Mouse (Mus musculus) heart, adult 18-20 months (tissue): Measurements from ENCODE around the gene Hk2. TPM values are rescaled to one million over a fixed set of nuclear protein-coding genes. Genes with fewer than 3 reads are reported as not detected.

Experiments used
- DNase-seq, 2 experiments: peaks; one replicate each; pipeline ENCODE4 v3.0.0; 2021 to 2022; ENCODE audit warnings: mixed read lengths in 1 of 2
- long read RNA-seq, 2 experiments: library from polyadenylated mRNA; stranded (forward); transcript quantifications; one replicate each; pipeline ENCODE4 v2.0.0; 2021
- total RNA-seq, 2 experiments: library from RNA; stranded (reverse); gene quantifications; 2 replicates each; pipeline ENCODE4 v1.2.3; 2021

The Hk2 gene
- 100 to 1,000 TPM; 338 to 357 TPM for total RNA-seq
- long read RNA-seq, experiment 1, full-length matches to known transcripts: 41 of 189 reads
- long read RNA-seq, experiment 1, partial matches to known transcripts: 101 of 189 reads
- long read RNA-seq, experiment 1, other reads (novel, unspliced or antisense): 47 of 189 reads
- long read RNA-seq, experiment 2, full-length matches to known transcripts: 15 of 128 reads
- long read RNA-seq, experiment 2, partial matches to known transcripts: 88 of 128 reads
- long read RNA-seq, experiment 2, other reads (novel, unspliced or antisense): 25 of 128 reads

DNA sequence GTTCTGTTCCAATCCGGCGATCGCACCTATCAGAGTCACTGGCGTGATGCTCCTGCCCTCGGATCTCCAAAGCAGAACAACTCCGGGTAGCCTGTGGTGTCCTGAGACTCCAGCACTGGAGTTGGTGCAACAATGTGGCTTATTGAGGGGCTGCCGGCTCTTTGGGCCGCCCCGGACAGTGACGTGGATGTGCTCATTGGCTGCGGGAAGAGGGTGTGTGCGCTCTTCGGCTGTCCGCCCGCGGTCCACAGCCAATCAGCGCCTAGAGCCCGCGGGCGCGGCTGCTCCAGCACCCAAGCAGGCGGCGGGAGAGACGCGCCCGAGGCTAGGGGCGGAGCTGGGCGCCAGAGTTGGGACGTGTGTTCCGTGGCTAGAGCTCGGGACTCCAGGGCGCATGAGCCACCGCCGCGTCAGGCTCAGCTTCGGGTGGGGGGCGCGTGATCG is at the start of gene Hk2:
TSS of gene Hk2 (minus strand) at position 134 of the 444 bp plus-strand sequence.
- peak; percentile 89 to 94 for DNase-seq

DNA sequence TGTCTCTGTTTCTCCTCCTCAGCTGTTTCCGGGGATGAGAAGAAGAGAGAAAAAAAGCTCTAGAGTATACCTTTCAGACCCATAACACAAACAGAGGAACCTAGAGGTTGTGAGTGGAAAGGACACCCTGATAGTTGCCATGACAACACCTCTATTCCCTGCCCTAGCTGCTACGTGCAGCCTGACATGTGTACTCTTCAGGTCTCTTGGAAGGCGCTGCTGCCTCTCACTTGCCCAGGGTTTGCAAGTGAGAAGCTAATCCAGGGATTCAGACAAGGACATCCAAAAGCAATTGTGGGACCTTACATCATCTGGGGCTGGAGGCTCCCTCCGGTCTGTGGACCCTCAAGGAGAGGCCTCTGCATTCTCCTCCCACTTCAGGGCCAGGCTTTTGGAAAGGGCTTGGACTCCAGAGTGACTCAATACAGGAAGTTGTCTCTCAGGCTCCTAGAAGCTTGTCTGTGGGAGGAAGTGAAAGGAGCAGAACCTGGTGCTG is 47.6 kb upstream of the Hk2 start:
- peak; percentile 27 to 31 for DNase-seq

DNA sequence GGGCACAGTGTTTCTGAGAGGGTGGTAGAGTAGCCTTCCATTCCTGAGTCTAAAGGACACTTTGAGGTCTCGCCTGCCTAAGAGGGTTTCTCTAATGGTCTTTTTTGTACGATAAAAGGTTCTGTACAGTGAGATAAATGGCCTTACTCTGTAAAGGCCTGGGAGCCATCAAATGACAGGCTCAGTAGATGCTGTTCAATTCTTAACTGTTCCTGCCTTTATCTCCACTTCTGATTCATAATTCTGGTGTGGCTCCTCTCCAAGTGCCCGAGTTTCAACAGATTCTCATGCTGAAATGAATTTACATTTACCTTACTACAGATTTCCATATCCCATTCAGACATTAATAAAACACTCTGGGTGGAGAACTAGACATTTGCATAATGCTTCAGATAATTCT is 46.5 kb upstream of the Hk2 start:
- no peak for DNase-seq

DNA sequence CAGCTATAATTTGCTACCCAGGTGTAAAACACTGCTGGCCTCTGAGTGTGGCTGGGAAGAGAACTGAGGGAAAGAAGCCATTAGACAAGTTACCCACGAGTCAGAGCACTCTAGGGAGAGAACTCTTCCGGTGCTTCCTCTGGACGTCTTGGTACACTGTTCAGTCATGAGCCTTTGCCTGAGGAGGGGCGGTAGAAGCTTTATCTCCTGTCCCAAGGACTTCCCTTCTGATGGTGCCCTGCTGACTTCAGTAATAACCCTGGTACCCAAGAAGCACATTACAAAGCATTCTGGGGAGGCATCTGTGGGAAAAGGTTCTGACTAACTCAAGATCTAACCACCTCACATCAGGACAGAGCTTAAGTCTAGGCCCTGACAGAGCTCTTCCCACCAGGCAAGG is 40.6 kb upstream of the Hk2 start:
- no peak for DNase-seq

DNA sequence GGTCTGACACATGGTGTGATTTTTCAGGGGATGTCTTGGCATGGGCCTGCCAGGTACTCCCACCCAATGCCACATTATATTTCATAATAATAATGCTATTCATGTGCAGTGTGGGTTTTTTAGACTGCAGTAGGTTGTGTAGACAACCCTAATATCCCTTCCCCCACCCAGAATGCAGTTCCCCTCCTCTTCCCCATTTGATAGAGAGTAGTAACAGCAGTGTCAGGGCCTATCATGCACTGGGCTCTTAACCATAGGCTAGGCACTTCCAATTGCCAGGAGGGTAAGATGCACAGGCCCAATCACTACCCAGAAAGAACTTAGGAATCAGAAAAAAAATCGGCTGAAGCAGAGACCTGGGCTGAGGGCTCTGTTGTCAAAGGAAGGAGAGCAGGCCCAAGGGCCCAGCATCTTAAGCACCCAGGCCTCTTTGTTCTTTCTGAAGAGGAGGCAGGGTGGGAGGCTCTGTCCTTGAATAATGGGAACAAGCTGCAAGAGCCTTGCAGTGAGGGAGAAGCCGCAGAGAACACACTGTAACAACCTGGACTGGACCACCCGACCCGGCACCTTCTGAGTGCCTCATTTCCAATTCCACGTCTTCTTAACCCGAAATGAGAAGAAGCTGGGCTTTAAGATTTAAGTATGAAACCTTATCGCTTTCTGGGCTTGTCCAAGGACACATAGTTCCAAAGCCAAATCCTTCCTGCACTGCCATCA is 33.9 kb upstream of the Hk2 start:
- no peak for DNase-seq

DNA sequence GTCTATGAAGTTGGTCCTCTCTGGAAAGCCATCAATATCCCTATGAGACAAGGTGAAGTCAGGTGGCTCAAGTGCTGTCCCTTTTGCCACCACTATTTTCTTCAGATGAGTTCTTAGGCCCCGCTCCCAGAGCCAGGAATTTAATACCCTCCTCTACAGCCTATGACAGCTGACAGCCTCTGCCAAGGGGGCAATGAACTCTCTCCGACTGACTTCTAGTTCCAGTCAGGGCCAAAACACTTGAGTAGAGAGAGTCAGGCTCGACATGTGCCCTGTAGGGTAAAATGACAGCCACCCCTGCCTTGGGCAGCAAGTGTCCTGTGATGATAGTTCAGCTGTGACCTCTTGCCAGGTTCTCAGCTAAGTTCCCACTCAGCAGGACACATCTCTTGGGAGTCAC is 32.7 kb upstream of the Hk2 start:
- DNase-seq: no peak

DNA sequence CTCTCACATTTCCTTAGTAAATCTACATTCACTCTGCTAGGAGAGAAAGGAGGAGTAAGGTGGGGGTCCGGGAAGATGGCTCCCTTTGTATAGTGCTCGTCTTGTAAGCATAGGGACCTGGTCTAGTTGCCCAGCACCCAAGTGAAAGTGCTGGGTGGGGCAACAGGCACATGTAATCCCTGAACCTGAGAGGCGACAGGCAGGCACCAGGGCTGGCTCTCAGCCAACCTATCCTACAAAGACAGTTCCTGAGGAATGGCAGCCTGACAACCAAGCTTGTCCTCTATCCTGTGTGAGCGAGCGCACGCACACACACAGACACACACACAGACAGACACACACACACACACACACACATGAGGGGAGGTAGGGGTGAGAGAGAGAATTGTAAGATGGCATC is 32.2 kb upstream of the Hk2 start:
- no peak for DNase-seq

DNA sequence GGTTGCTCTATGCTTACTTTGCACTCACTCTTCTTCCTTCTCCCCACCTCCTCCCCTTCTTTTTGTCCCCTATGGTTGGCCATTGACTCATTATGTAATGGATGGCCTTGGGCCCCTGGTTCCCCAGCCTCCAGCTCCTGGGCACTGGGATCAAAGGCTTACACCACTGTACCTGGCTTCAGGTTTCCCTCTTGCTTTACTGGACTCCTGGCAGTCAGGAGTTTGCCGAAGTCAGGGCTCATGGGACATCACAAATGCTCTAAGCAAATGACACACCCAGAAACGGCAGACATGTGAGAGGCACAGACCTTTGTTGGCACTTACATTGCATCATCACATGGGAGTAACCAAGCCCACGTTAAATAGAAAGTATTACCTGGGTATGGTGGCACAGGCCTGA is 31.6 kb upstream of the Hk2 start:
- no peak for DNase-seq

DNA sequence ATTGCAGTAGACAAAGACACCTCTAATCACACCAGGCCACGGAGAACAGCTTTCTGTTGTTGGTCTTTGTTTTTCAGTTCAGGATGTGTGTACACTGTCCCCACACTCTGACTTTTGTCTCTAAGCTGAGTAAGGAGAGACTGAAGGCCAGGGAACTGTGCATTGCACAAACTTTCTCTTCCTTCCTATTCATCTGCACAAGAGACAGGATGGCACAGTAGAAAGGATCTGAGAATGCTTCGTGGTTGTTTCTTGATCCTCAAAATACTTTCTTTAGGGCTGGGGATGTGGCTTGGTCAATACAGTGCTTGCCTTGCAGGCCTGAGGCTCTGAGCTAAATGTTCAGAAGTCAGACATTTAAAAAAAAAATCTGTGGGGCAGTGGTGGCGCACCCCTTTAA is 30.7 kb upstream of the Hk2 start:
- DNase-seq: peak in 1 of 2 experiments; percentile 28

DNA sequence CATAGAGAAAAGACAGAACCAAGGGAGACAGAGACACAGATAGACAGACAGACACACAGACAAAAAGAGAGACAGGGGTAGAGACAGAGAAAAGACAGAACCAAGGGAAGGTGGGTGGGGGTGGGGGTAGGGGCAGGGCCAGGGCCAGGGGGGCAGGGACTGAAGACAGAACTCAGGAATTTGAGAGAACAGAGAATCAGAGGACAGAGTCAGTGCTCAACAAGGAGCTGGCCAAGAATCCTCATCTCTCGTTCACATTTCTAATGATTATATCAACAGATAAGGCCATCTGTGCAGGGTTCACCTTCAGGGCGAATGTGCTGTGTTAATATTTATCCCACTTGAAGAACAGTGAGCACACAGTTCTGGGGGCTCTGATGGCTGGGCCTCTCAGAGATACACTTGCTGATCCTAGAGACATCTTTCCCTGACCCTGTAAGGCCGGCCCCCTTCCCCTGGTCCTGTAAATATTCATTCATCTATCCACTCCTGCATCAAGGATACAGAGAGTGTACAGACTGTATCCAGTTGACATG is 24.0 kb upstream of the Hk2 start:
- no peak for DNase-seq

DNA sequence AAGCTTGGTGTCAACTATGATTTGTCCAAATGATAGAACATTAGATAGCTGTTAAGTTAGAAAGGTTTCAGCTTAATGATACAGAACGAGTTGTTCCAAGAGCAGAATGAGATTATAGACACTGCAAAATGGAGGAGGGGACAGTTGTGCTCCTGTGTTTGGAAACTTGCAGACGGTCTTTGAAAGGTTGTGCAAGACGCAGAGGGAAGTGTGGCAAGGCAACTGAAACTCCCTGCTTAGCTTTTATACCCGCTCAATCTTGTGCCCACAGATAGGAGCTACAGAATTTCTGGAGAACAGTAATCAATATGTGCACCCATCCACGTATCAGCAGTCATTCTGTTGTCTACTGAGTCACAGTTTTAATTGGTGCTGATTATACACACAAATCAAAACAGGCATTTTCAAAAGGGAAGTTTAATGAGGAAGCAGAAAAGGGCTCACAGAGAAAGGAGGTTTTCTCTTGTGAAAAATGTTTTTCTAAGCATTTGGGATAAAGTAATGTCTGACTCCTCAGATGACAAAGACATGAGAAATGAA is 23.1 kb upstream of the Hk2 start:
- DNase-seq: peak in 1 of 2 experiments; percentile 25

DNA sequence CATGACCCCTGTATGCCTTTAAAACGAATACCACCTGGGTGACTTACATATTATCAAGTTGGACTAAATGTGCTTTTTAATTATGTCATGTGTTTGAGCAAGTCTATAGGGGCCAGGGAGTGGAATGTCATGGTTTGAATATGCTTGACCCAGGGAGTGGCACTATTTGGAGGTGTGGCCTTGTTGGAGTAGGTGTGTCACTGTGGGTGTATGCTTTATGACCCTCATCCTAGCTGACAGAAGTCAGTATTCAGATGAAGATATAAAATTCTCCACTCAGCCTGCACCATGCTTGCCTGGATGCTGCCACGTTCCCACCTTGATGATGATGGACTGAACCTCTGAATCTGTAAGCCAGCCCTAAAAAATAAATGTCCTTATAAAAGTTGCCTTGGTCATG is 16.6 kb upstream of the Hk2 start:
- DNase-seq: no peak

DNA sequence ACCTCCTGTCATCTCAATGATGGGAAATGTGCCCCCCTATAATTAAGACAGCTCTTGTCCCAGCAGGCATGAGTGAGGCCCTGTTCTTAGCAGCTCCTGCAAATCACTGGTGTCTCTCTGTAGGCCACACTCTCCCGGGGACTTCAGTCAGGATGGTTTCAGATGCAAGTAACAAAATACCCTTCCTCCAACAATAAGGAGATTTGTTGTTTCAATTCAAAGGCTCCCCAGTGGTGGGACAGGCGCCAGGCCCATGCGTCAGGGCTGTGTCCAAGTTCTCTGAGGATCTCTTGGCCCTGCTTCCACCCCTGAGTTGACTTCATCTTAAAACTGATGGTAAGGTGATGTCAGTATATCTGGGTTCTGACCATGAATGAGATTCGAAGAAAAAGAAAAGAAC is 9.7 kb upstream of the Hk2 start:
- no peak for DNase-seq

DNA sequence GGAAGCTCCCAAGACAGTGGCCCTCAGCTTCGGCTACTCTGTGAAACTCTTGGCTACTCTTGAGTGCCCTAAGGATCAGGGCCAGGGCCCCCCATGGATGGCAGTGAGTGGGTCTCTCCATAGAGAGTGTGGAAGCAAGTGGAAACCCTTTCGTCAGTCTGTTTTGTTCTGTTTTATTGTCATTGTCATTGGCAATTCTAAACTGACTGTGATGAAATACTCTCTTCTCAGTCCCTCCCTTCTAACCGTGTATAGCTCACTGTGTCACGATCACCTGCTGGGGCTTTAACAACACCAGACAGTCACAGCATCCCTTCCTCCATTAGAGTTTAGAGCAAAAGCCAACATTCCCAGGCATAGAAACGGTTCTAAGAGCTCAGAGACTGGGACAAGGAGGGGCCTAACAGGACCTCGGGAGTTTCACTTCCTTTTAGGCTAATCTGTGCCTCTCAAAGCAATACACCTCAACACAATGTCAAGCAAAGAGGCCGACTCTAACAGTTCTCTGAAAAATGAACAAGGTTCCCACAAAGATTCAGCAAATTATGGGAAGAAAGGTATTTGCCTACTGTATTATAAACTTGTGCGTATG is 6.6 kb upstream of the Hk2 start:
- no peak for DNase-seq

DNA sequence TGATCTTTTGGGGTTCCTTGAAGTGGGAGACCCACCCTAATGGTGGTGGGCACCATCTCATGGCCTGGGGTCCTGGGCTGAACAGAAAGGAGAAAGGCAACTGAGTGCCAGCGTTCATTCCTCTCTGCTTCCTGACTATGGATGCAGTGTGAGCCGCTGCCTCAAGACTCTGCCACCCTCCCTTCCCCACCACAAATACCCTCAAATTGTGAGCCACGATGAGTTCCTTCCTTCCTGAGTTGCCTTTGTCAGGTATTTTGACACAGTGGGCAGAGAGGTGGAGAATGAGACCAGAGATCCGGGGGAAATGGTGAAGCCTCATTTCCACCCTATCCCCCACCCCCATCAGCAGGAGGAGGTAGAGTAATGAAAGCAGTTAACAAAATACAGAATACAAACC is 6.1 kb upstream of the Hk2 start:
- no peak for DNase-seq

DNA sequence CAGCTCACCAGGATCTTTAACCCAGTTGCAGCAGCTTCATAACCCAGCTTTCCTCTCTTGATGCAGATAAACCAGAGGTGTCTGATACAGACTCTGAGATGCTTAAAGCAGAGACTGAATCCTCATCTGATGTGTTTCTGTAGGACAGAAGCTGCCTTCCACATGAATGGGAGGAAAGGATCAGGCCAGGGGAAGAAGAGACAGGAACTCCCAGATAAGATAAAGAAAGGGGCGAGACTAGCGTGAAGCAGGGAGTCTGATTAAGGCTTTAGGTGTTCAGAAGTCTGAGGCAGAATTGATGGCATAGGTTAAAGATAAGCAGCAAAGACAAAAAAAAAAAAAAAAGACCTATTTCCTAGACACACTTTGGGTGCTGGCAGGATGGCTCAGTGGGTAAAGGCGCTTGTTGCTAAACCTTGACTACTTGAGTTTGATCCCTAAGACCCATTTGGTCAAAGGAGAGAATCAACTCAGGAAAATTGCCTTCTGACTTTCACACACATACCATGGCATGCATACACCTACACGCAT is 2.9 kb upstream of the Hk2 start:
- no peak for DNase-seq

DNA sequence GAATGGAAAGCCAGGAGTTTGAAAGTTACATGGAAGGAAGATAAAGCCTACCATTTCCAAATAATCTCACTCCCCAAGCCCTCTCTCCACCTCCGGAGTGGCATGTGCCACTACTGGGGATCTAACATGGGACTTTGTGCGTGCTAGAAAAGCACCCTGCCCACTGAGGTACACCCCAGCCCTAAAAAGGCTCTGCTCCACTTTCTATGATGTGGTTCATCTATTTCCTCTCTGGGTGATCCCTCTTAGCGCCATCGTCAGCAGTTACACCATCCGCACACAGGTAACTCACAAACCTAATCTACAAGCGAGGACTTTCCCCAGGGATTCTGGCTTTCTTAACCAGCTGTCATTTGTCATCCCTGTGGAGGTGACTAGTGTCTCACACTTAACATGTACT is 1.1 kb upstream of the Hk2 start:
- no peak for DNase-seq

DNA sequence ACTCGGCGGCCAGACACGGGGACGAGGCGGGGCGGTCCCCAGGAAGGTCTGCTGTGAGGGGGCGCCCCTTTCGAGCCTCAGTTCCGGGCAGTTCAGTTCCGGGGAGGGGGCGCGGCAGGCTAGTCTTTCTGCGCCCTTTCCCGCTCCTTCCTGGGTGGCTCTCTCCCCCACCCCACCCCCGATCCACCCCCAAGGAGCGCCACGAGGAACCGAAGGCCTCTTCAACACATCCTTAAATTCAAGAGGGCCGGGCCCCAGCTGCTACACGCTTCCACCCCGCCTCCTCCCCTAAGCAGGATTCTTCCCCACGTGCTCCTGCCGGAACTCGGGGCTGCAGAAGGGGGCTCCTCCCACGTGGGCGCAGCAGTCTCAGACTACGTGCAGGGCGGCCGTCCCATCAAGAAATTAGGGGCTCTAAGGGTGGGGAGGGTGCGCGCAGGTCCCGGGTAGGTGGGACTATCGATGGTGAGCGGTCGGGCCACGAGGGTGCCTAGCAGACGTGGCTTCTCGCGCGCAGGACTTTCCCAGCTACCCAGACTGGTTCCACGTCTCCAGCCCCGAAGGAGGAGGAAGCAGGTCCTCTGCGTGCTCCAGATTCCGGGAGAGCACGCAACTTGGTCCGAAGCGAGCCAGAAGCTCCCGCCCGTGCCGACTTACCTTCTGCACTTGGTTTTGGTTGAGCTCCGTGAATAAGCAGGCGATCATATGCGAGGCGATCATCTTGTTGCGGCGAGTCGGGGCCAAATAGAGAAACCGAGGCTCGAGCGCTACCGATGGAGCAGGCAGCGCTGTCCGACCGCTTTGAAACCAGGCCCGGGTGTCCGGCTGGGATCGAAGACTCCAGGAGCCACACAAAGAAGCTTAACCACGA is 758 bp downstream of the Hk2 start:
- peak; percentile 49 to 57 for DNase-seq

DNA sequence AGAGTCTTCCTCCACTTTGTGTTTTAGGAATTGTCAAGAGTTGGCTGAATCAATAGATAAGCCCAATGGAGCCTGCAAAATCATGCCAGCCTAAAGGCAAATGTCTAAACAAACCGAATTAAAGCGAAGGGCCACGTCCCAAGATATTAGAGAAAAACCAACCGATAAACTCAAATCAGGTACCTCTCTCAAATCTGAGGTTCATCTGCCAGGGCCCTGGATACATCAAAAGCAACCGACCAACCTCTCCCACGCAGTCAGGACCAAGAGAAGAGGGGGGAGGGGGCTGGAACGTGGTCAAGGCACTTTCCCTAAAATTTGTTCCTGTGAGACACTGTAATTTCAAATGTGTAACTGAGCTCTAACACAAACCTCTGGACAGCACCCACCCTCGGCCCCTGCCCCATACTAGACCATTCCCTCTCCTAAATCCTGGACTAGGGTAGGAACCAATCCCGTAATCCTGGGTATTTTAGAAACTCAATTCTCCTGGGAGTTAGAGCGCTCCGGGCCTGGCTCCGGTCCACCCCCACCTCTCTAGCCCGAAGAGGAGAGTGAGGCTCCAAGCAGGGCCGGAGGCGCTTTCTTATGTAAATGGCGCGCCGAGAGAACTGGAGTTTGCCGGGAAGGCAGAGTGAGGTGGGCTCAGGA is 1.7 kb downstream of the Hk2 start:
- peak in 1 of 2 experiments; percentile 58 for DNase-seq

DNA sequence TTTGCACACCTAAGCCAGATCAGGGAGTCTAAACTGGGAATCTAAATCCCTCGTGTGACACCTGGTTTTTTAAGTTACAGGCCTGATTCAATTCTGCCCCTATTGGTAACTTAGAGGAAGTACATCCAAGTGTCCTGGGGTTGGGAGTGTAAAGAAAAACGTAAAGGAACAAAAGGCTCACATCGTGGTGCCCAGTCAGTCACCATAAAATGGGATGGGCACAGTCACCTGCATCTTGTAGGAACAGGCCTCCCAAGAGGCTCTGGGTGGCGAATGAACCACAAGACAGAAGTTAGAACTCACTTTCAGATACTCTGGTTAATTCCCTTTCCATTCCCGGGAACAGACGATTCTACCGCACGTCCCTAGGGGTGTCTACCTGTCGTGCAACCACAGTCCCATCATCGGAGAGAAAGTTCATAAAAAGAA is 2.3 kb downstream of the Hk2 start:
- peak in 1 of 2 experiments; percentile 47 for DNase-seq

DNA sequence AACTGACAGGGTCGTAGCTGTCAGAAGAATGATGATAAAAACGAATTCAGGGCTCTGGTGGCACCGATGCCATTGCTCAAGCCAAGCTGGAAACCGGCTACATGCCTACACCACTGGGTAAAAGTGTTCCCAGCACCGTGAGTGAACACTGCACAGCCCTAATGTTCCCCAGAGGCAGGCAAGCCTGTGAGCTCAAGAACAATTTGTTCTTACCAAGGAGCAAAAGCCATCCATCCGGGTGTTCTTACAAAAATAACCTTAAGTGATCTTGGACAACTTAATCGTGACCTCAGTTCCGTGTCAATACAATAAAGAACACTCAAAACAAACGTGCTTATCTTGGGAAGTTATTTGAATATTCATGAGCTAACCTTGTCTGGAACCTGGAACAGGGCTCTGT is 3.2 kb downstream of the Hk2 start:
- DNase-seq: peak; percentile 22 to 49
